In the genomic region with DNA sequence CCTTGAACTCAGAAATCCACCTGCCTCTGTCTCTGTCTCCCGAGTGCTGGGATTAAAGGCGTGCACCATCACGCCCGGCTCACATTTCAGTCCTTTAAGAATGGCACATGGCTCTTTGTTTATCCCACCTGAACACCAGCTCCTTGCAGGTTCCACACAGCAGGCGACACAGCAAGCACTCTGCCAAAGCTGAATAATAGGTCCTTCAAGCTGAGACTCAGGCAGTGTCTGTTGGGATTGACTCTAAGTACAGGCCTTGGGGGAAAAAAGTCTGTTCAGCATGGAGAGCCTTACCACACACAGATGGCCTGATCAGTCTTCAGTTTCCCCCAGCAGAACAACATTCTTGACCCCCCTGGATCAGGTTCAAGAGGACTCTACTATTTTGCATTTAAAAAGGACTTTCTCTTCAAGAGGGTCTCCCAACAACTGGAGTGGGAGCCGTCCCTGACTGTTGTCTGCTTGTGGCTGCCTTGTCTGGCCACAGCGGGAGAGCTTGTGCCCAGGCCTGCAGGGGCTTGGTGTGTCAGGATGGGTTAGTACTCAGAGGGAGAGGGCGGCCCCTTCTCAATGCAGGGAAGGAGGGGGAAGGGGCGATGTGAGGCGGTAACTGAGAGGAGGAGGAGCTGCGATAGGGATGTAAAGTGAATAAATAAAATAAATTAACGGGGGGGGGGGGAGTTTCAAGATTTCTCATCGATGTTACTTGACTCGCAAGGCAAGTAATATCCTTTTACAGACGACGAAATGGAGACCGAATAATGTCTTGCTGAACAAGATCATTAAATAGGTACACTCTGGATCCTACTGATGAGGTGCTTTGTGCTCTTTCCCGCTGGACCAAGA, we compare ENCODE assay signal across 11 mouse cellular contexts. TPM values are rescaled to one million over a fixed set of nuclear protein-coding genes. Genes with fewer than 3 reads are reported as not detected.
A peak's percentile ranks its signal among the peaks of the same experiment; 100 is the strongest.
DNase-seq lines count a peak whose midpoint lies in the region; ATAC-seq lines count a peak whose summit lies in the region.
"Had no signal": no experiment of that assay in that cellular context is flagged by ENCODE, and none has a peak within 500 bp of the region (broad histone marks: within the 10 kb centered on the region; RNA-seq: fewer than 3 reads in every experiment).

No protein-coding gene starts in this region.

- H3K27me3 ChIP-seq in lung, embryonic 15.5 days: peaks cover 60% of the 10 kb centered on the region
- H3K27me3 ChIP-seq in embryonic facial prominence, embryonic 10.5 days (replicated peaks; ENCODE audit: low read depth, poor library complexity, severe bottlenecking): peaks cover 94% of the 10 kb centered on the region
- H3K27me3 ChIP-seq in hindbrain, embryonic 14.5 days (ENCODE audit: control insufficient read depth, insufficient read depth, low read length): peaks cover 64% of the 10 kb centered on the region
- peaks cover 63% of the 10 kb centered on the region for H3K27me3 ChIP-seq in neural tube, embryonic 12.5 days (replicated peaks)

- H3K9me3 ChIP-seq in lung, embryonic 15.5 days: no peaks in the 10 kb centered on the region
- H3K9me3 ChIP-seq in embryonic facial prominence, embryonic 10.5 days: no peaks in the 10 kb centered on the region
- H3K9me3 ChIP-seq in hindbrain, embryonic 14.5 days (ENCODE audit: control insufficient read depth, low read length): no peaks in the 10 kb centered on the region
- no peaks in the 10 kb centered on the region for H3K9me3 ChIP-seq in neural tube, embryonic 12.5 days

- DNase-seq in lung, postnatal 10 days: no peak
- DNase-seq in embryonic facial prominence, embryonic 10.5 days (ENCODE audit: low spot score): peak; percentile 66
- no peak for DNase-seq in hindbrain, embryonic 14.5 days (ENCODE audit: low spot score)
- DNase-seq in cerebellum, postnatal 36 days: no peak
- DNase-seq in spleen, postnatal 36 days (ENCODE audit: low spot score in 2 of 2): no peak
- DNase-seq: right cerebral cortex, postnatal 14 days had no signal

- H3K4me3 ChIP-seq in lung, embryonic 15.5 days: no peak overlapping the region
- H3K4me3 ChIP-seq in embryonic facial prominence, embryonic 10.5 days: peak overlapping the region; percentile 64
- H3K4me3 ChIP-seq in hindbrain, embryonic 14.5 days (replicated peaks; ENCODE audit: low read length): no peak overlapping the region
- no peak overlapping the region for H3K4me3 ChIP-seq in neural tube, embryonic 12.5 days

- peaks cover 49% of the 10 kb centered on the region for H3K4me1 ChIP-seq in lung, embryonic 15.5 days
- peaks cover 44% of the 10 kb centered on the region for H3K4me1 ChIP-seq in embryonic facial prominence, embryonic 10.5 days
- H3K4me1 ChIP-seq in hindbrain, embryonic 14.5 days (replicated peaks; ENCODE audit: control insufficient read depth, insufficient read depth, low read length): peaks cover 14% of the 10 kb centered on the region
- H3K4me1 ChIP-seq in neural tube, embryonic 12.5 days: peaks cover 34% of the 10 kb centered on the region

- H3K27ac ChIP-seq in lung, embryonic 15.5 days: no peak overlapping the region
- H3K27ac ChIP-seq in embryonic facial prominence, embryonic 10.5 days (replicated peaks): no peak overlapping the region
- H3K27ac ChIP-seq in hindbrain, embryonic 14.5 days: no peak overlapping the region
- H3K27ac ChIP-seq in neural tube, embryonic 12.5 days: no peak overlapping the region

- whole genome bisulfite sequencing in lung, embryonic 15.5 days: 10% methylated on average over 18 of the region's 18 CpGs
- WGBS in embryonic facial prominence, embryonic 10.5 days: 2% methylated on average over 18 of the region's 18 CpGs
- 2% methylated on average over 18 of the region's 18 CpGs for WGBS in hindbrain, embryonic 14.5 days
- 3% methylated on average over 17 of the region's 18 CpGs for WGBS in neural tube, embryonic 12.5 days

- no peaks in the 10 kb centered on the region for H3K36me3 ChIP-seq in lung, embryonic 15.5 days
- H3K36me3 ChIP-seq in embryonic facial prominence, embryonic 10.5 days (replicated peaks): no peaks in the 10 kb centered on the region
- H3K36me3 ChIP-seq in hindbrain, embryonic 14.5 days (replicated peaks; ENCODE audit: control insufficient read depth, insufficient read depth): no peaks in the 10 kb centered on the region
- no peaks in the 10 kb centered on the region for H3K36me3 ChIP-seq in neural tube, embryonic 12.5 days

- no peak for ATAC-seq in lung, embryonic 15.5 days (ENCODE audit: borderline replicate concordance, extremely low read depth, low FRiP score, low TSS enrichment)
- ATAC-seq in hindbrain, embryonic 14.5 days (ENCODE audit: low FRiP score): no peak
- ATAC-seq in neural tube, embryonic 12.5 days (ENCODE audit: low FRiP score, low read depth): no peak
- no peak for ATAC-seq in erythroid progenitor cell, adult 5-6 weeks (replicated peaks; ENCODE audit: low FRiP score, poor library complexity, severe bottlenecking)

- H3K9ac ChIP-seq in lung, embryonic 15.5 days: no peak overlapping the region
- no peak overlapping the region for H3K9ac ChIP-seq in hindbrain, embryonic 14.5 days
- H3K9ac ChIP-seq in neural tube, embryonic 12.5 days: no peak overlapping the region

- H3K4me2 ChIP-seq in lung, embryonic 15.5 days: peak overlapping the region; percentile 98
- H3K4me2 ChIP-seq in hindbrain, embryonic 14.5 days (replicated peaks): 0 out of 2 replicates have a peak overlapping the region, but pooled peaks have one; percentile 98
- peak overlapping the region; percentile 84 for H3K4me2 ChIP-seq in neural tube, embryonic 12.5 days (replicated peaks)

RNA-seq across cellular contexts. Expression of gene Ccno, which starts 1.8 kb away (rescaled TPM):
- 12.3 and 13.5 TPM in 2 replicates for polyA plus RNA-seq in lung, embryonic 15.5 days (2015; fragmentation: Nextera tagmentation; extraction: Ambion mirVana)
- polyA plus RNA-seq in embryonic facial prominence, embryonic 10.5 days (2016; fragmentation: Nextera tagmentation; extraction: Ambion mirVana): 0.24 and 0.57 TPM in 2 replicates
- 1.0 and 2.1 TPM in 2 replicates for polyA plus RNA-seq in hindbrain, embryonic 14.5 days (2014; fragmentation: Nextera tagmentation; extraction: Ambion mirVana)
- 0.17 and 0.32 TPM in 2 replicates for polyA plus RNA-seq in neural tube, embryonic 12.5 days (2016; fragmentation: Nextera tagmentation; extraction: Ambion mirVana)
- total RNA-seq in erythroid progenitor cell, adult 5-6 weeks (2015; ENCODE audit: low replicate concordance): 0.42 and 3.2 TPM in 2 replicates
- not detected in 2 replicates for total RNA-seq in erythroid progenitor cell, adult 5-6 weeks (2017; ENCODE audit: low replicate concordance)

RNA-seq across cellular contexts. Expression of gene Mcidas, which starts 7.8 kb away (rescaled TPM):
- polyA plus RNA-seq in lung, embryonic 15.5 days (2015; fragmentation: Nextera tagmentation; extraction: Ambion mirVana): 6.3 and 6.9 TPM in 2 replicates
- 0.06 and 0.50 TPM in 2 replicates for polyA plus RNA-seq in embryonic facial prominence, embryonic 10.5 days (2016; fragmentation: Nextera tagmentation; extraction: Ambion mirVana)
- 0.86 and 1.2 TPM in 2 replicates for polyA plus RNA-seq in hindbrain, embryonic 14.5 days (2014; fragmentation: Nextera tagmentation; extraction: Ambion mirVana)
- polyA plus RNA-seq in neural tube, embryonic 12.5 days (2016; fragmentation: Nextera tagmentation; extraction: Ambion mirVana): 0.08 TPM in 1 of 2 replicates, not detected in the other
- not detected in 2 replicates for total RNA-seq in erythroid progenitor cell, adult 5-6 weeks (2015; ENCODE audit: low replicate concordance)
- not detected in 2 replicates for total RNA-seq in erythroid progenitor cell, adult 5-6 weeks (2017; ENCODE audit: low replicate concordance)
- total RNA-seq: megakaryocyte-erythroid progenitor cell, adult 5-6 weeks had no signal

RNA-seq across cellular contexts. Expression of gene Cdc20b, which starts 49.1 kb away (rescaled TPM):
- polyA plus RNA-seq in lung, embryonic 15.5 days (2015; fragmentation: Nextera tagmentation; extraction: Ambion mirVana): 2.1 and 2.8 TPM in 2 replicates
- 0.19 and 0.83 TPM in 2 replicates for polyA plus RNA-seq in embryonic facial prominence, embryonic 10.5 days (2016; fragmentation: Nextera tagmentation; extraction: Ambion mirVana)
- 0.17 and 0.96 TPM in 2 replicates for polyA plus RNA-seq in hindbrain, embryonic 14.5 days (2014; fragmentation: Nextera tagmentation; extraction: Ambion mirVana)
- not detected in 2 replicates for polyA plus RNA-seq in neural tube, embryonic 12.5 days (2016; fragmentation: Nextera tagmentation; extraction: Ambion mirVana)
- total RNA-seq in erythroid progenitor cell, adult 5-6 weeks (2015; ENCODE audit: low replicate concordance): not detected in 2 replicates
- total RNA-seq in erythroid progenitor cell, adult 5-6 weeks (2017; ENCODE audit: low replicate concordance): not detected in 2 replicates
- total RNA-seq: left cerebral cortex, postnatal 36 days; megakaryocyte-erythroid progenitor cell, adult 5-6 weeks had no signal

RNA-seq across cellular contexts. Expression of gene Dhx29, which starts 58.6 kb away (rescaled TPM):
- 22.1 and 25.4 TPM in 2 replicates for polyA plus RNA-seq in lung, embryonic 15.5 days (2015; fragmentation: Nextera tagmentation; extraction: Ambion mirVana)
- polyA plus RNA-seq in embryonic facial prominence, embryonic 10.5 days (2016; fragmentation: Nextera tagmentation; extraction: Ambion mirVana): 32.6 and 33.7 TPM in 2 replicates
- polyA plus RNA-seq in hindbrain, embryonic 14.5 days (2014; fragmentation: Nextera tagmentation; extraction: Ambion mirVana): 30.2 and 33.5 TPM in 2 replicates
- polyA plus RNA-seq in neural tube, embryonic 12.5 days (2016; fragmentation: Nextera tagmentation; extraction: Ambion mirVana): 36.6 and 39.6 TPM in 2 replicates
- total RNA-seq in erythroid progenitor cell, adult 5-6 weeks (2015; ENCODE audit: low replicate concordance): 3.2 and 4.6 TPM in 2 replicates
- total RNA-seq in erythroid progenitor cell, adult 5-6 weeks (2017; ENCODE audit: low replicate concordance): 3.7 and 5.1 TPM in 2 replicates

RNA-seq across cellular contexts. Expression of gene Mtrex, which starts 58.6 kb away (rescaled TPM):
- polyA plus RNA-seq in lung, embryonic 15.5 days (2015; fragmentation: Nextera tagmentation; extraction: Ambion mirVana): 63.6 and 70.5 TPM in 2 replicates
- polyA plus RNA-seq in embryonic facial prominence, embryonic 10.5 days (2016; fragmentation: Nextera tagmentation; extraction: Ambion mirVana): 94.3 and 107 TPM in 2 replicates
- 65.0 and 65.6 TPM in 2 replicates for polyA plus RNA-seq in hindbrain, embryonic 14.5 days (2014; fragmentation: Nextera tagmentation; extraction: Ambion mirVana)
- polyA plus RNA-seq in neural tube, embryonic 12.5 days (2016; fragmentation: Nextera tagmentation; extraction: Ambion mirVana): 80.6 and 88.9 TPM in 2 replicates
- 46.1 and 52.4 TPM in 2 replicates for total RNA-seq in erythroid progenitor cell, adult 5-6 weeks (2015; ENCODE audit: low replicate concordance)
- 49.7 and 60.1 TPM in 2 replicates for total RNA-seq in erythroid progenitor cell, adult 5-6 weeks (2017; ENCODE audit: low replicate concordance)
